Mouse (Mus musculus): ENCODE results near the gene Pi4k2a. TPM values are rescaled to one million over a fixed set of nuclear protein-coding genes. Genes with fewer than 3 reads are reported as not detected.

Pi4k2a gene
- polyA plus RNA-seq, 1 experiment from 2014 or later: 24.2 TPM

DNA sequence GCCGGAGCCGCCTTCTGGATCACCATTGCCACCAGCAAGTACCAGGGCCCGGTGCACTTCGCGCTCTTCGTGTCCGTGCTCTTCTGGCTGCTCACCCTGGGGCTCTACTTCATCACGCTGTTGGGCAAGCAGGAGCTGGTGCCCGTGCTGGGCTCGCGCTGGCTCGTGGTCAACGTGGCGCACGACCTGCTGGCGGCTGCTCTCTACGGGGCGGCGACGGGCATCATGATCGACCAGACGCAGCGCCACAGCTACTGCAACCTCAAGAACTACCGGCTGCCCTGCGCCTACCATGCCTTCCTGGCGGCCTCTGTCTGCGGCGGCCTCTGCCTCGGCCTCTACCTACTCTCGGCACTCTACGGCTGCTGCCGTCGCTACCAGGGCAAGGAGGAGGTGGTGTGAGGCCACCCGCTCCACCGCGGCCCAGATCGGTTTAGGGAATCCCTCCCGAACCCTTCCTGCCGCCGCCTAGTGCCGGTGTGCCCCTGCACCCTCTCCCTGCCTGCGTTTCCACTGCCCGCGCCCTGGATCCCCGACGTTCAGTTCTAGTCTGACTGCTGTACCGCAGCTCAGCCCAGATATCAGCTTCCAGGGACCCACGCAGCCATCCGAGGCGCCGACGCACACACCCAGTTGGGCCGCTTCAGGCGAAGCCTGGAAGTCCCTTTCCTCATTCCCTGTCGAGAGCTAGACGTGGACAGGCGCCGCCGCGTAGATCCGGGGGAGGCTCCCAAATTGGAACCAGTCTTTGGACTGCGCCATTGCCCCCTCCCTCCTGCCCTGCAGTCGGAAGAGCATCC lies 57.7 kb downstream of the Pi4k2a start:
- peak overlapping the region; percentile 90 for H3K4me2 ChIP-seq (replicated peaks; ENCODE audit: low read depth, low read length)
- 3% methylated on average over 57 of the region's 63 CpGs for WGBS
- H3K27me3 ChIP-seq (replicated peaks; ENCODE audit: insufficient read depth, low read length): no peaks in the 10 kb centered on the region
- H3K27ac ChIP-seq (ENCODE audit: low read length): peak overlapping the region; percentile 97
- H3K9ac ChIP-seq (replicated peaks; ENCODE audit: low read depth): peak overlapping the region; percentile 87
- peak overlapping the region; percentile 75 for H3K4me3 ChIP-seq (ENCODE audit: low read depth, low read length)
- no peaks in the 10 kb centered on the region for H3K36me3 ChIP-seq (ENCODE audit: insufficient read depth, low read length)
- H3K4me1 ChIP-seq (ENCODE audit: insufficient read depth, low read depth, low read length): peaks cover 41% of the 10 kb centered on the region
- DNase-seq (ENCODE audit: low spot score) (no peak), ATAC-seq (peak; percentile 19)
- TF ChIP-seq EP300 (IDR thresholded peaks at IDR 0.05): no peak
- H3K9me3 ChIP-seq (ENCODE audit: low read length): no peaks in the 10 kb centered on the region

DNA sequence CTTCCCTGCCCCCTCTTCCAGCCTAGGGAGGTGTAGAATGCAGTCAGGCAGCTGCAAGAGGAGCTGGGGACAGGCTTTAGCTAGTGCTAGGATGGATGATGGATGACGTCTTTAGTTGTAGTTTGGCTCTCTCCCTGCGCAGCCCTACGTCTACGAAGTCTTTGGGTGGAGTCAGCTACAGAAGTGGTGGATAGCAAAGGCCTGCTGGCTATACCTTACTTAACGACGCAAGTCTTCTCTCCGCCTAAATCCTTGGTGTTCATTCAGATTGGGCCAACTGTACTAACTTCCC lies 58.2 kb downstream of the Pi4k2a start:
- H3K27ac ChIP-seq (ENCODE audit: low read length): peak overlapping the region; percentile 97
- H3K27me3 ChIP-seq (replicated peaks; ENCODE audit: insufficient read depth, low read length): no peaks in the 10 kb centered on the region
- no peak for TF ChIP-seq CTCF (IDR thresholded peaks at IDR 0.05)
- TF ChIP-seq EP300 (IDR thresholded peaks at IDR 0.05): no peak
- peak overlapping the region; percentile 87 for H3K9ac ChIP-seq (replicated peaks; ENCODE audit: low read depth)
- H3K4me1 ChIP-seq (ENCODE audit: insufficient read depth, low read depth, low read length): peaks cover 41% of the 10 kb centered on the region
- no peaks in the 10 kb centered on the region for H3K36me3 ChIP-seq (ENCODE audit: insufficient read depth, low read length)
- H3K4me2 ChIP-seq (replicated peaks; ENCODE audit: low read depth, low read length): peak overlapping the region; percentile 90
- DNase-seq (ENCODE audit: low spot score) (peak; percentile 90), ATAC-seq (peak; percentile 55; the same call in 1 of the 2 replicates)
- H3K4me3 ChIP-seq (ENCODE audit: low read depth, low read length): peak overlapping the region; percentile 75
- WGBS: 5% methylated on average over 7 of the region's 7 CpGs
- H3K9me3 ChIP-seq (ENCODE audit: low read length): no peaks in the 10 kb centered on the region

DNA sequence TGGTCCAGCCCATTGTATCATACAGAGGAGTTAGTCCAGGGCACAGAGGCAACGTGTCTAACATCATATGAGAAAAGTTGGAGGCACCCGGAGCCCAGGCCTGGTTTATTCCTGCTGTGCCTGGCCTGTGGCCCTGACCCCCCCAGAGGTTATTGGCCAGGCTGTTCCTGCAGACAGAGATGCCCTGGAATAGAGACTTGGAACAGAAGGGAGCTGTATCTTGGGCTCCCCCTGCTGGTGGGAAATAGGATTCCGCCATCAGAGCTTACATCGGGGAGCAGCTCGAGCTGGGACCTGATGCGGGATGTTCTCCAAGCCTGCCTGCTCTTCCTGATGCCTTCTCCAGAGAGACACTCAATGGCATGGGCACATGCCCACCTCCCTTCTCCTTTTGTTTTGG lies 61.7 kb downstream of the Pi4k2a start:
- H3K36me3 ChIP-seq (ENCODE audit: insufficient read depth, low read length): no peaks in the 10 kb centered on the region
- no peaks in the 10 kb centered on the region for H3K27me3 ChIP-seq (replicated peaks; ENCODE audit: insufficient read depth, low read length)
- no peaks in the 10 kb centered on the region for H3K9me3 ChIP-seq (ENCODE audit: low read length)
- DNase-seq (ENCODE audit: low spot score) (peak; percentile 93), ATAC-seq (peak; percentile 33)
- no peak overlapping the region for H3K4me3 ChIP-seq (ENCODE audit: low read depth, low read length)
- no peak for TF ChIP-seq EP300 (IDR thresholded peaks at IDR 0.05)
- TF ChIP-seq CTCF (IDR thresholded peaks at IDR 0.05): peak; percentile 93
- peaks cover 21% of the 10 kb centered on the region for H3K4me1 ChIP-seq (ENCODE audit: insufficient read depth, low read depth, low read length)
- no peak overlapping the region for H3K9ac ChIP-seq (replicated peaks; ENCODE audit: low read depth)
- no peak overlapping the region for H3K4me2 ChIP-seq (replicated peaks; ENCODE audit: low read depth, low read length)
- H3K27ac ChIP-seq (ENCODE audit: low read length): peak overlapping the region; percentile 39; the same call in 1 of the 2 replicates
- 7% methylated on average over 6 of the region's 6 CpGs for WGBS

DNA sequence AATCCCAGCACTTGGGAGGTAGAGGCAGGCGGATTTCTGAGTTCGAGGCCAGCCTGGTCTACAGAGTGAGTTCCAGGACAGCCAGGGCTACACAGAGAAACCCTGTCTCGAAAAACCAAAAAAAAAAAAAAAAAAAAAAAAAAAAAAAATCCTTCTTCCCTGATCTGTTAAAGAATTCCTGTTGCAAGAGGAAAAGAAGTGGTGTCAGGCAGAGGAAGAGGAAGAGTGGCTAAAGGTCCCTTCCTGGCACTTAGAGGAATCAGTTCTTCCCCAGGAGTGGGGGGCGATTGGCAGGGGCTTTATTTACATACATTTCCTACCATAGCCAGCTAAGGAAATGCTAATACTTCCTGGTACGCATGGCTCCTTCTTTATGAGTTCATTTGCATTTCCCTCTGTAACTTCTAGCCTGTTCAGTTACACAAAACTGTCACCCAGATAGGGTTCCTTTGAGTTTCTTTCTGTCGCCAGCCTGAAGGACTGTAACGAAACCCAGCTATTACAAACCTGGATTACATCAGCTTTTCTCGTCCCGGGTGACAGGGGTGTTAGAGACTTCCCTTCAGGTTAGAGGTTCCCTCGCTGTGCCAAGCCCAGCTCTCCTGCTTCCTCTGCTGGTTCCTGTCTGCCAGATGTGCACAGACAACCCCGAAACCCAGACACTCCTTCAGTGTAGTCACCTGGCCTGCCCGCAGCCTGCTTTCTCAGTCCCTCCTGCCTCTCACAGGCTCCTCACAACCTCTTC lies 67.4 kb downstream of the Pi4k2a start:
- Histone ChIP-seq H3K9me3 (ENCODE audit: low read length) (no peaks in the 10 kb centered on the region), H3K4me3 (ENCODE audit: low read depth, low read length) (no peak overlapping the region), H3K27me3 (replicated peaks; ENCODE audit: insufficient read depth, low read length) (no peaks in the 10 kb centered on the region), H3K4me1 (ENCODE audit: insufficient read depth, low read depth, low read length) (no peaks in the 10 kb centered on the region), H3K9ac (replicated peaks; ENCODE audit: low read depth) (no peak overlapping the region), H3K27ac (ENCODE audit: low read length) (peak overlapping the region; percentile 38), H3K36me3 (ENCODE audit: insufficient read depth, low read length) (no peaks in the 10 kb centered on the region), H3K4me2 (replicated peaks; ENCODE audit: low read depth, low read length) (no peak overlapping the region)
- 48% methylated on average over 12 of the region's 12 CpGs for WGBS
- DNase-seq (ENCODE audit: low spot score) (peak; percentile 19), ATAC-seq (0 out of 2 replicates have a peak, but pooled peaks have one; percentile 19)
- TF ChIP-seq CTCF (IDR thresholded peaks at IDR 0.05) (no peak), EP300 (IDR thresholded peaks at IDR 0.05) (no peak)

DNA sequence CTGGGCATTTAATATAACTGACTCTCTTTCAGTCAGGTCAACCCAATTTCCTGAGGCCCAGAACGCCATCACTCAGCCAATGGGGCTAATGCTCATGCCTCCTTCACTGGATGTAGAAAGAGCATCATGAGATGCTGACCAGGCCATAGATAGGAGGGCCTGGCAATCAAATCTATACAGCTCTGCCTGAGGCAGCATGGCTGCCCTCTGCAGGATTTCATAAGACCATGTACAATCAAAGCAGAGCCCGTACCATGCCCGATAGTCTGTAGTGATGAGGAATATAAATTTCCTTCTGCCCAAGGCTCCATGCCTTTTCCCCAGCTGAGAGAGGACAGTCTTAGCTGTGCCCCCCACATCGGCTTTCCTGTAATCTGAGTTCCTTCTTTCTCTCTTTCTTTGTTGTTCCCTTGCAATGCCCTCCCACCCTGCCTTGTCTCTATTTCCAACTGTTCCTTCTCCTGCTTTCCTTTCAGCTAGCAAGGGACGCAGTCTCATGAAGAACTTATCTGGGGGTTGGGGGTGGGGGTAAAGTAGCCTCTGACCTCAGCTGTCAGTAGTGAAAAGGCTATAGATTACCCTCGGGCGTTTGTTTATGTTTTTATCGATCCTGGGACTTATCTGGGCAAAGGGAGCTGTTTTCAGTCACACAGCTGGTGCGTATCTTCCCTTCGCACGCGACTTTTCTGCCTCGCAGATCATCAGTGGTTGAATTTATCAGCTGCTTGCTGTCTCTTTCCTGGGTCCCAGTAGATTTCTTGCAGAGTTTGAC lies 68.2 kb downstream of the Pi4k2a start:
- no peak overlapping the region for H3K4me2 ChIP-seq (replicated peaks; ENCODE audit: low read depth, low read length)
- H3K4me1 ChIP-seq (ENCODE audit: insufficient read depth, low read depth, low read length): no peaks in the 10 kb centered on the region
- H3K27me3 ChIP-seq (replicated peaks; ENCODE audit: insufficient read depth, low read length): no peaks in the 10 kb centered on the region
- TF ChIP-seq CTCF (IDR thresholded peaks at IDR 0.05) (peak; percentile 30), EP300 (IDR thresholded peaks at IDR 0.05) (no peak)
- peak overlapping the region; percentile 38 for H3K27ac ChIP-seq (ENCODE audit: low read length)
- ATAC-seq (peak; percentile 40), DNase-seq (ENCODE audit: low spot score) (peak; percentile 27)
- no peak overlapping the region for H3K9ac ChIP-seq (replicated peaks; ENCODE audit: low read depth)
- 39% methylated on average over 13 of the region's 13 CpGs for WGBS
- H3K9me3 ChIP-seq (ENCODE audit: low read length): no peaks in the 10 kb centered on the region
- H3K4me3 ChIP-seq (ENCODE audit: low read depth, low read length): no peak overlapping the region
- H3K36me3 ChIP-seq (ENCODE audit: insufficient read depth, low read length): no peaks in the 10 kb centered on the region

DNA sequence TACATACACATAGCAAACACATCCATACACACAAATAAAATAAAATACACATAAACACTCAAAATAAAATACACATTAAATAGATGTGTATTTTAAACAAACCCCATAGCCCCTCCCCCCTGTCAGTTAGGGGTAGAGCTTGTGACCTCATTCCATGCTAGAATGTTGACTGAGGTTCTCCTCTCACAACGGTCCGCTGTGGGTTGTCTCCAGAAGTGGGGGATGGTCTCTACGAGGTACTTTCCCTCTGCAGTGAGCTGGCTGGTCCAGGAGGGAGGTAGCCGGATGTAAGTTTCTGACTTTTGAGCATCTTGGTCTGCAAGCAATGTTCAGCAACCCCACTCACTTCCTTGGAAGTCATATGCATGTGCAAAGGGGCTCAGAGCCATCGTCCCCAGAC lies 73.5 kb downstream of the Pi4k2a start, which contains the start of gene Zfyve27:
Zfyve27 (plus strand) TSS at position 188 of the 400 bp plus-strand sequence.
- no peaks in the 10 kb centered on the region for H3K36me3 ChIP-seq (ENCODE audit: insufficient read depth, low read length)
- no peaks in the 10 kb centered on the region for H3K9me3 ChIP-seq (ENCODE audit: low read length)
- no peak within 1 kb of the TSS for H3K4me3 ChIP-seq (ENCODE audit: low read depth, low read length)
- no peak within 1 kb of the TSS for H3K27ac ChIP-seq (ENCODE audit: low read length)
- H3K9ac ChIP-seq (replicated peaks; ENCODE audit: low read depth): no peak within 1 kb of the TSS
- ATAC-seq (no peak), DNase-seq (ENCODE audit: low spot score) (no peak)
- H3K27me3 ChIP-seq (replicated peaks; ENCODE audit: insufficient read depth, low read length): no peaks in the 10 kb centered on the region
- 28% methylated on average over 5 of the region's 5 CpGs for WGBS
- H3K4me1 ChIP-seq (ENCODE audit: insufficient read depth, low read depth, low read length): no peaks in the 10 kb centered on the region
- TF ChIP-seq EP300 (IDR thresholded peaks at IDR 0.05): no peak
- TF ChIP-seq CTCF (IDR thresholded peaks at IDR 0.05): no peak
- no peak within 1 kb of the TSS for H3K4me2 ChIP-seq (replicated peaks; ENCODE audit: low read depth, low read length)

Data from lung, postnatal 0 days (tissue).